Mouse (Mus musculus) bone marrow, adult 2 months (tissue): ENCODE data around the gene Ppt1.

ENCODE experiments used
- CTCF ChIP-seq: fragments of 200-500 bp; IDR thresholded peaks from 2 replicates; pipeline ENCODE4 v1.5.1; 2011; ENCODE audit warnings: low read length, control low read depth; ENCODE audit not compliant: control insufficient read depth, insufficient read depth
- POLR2A ChIP-seq: fragments of 200-500 bp; IDR thresholded peaks from 2 replicates; pipeline ENCODE4 v1.6.1; 2011; ENCODE audit warnings: low read depth, mild to moderate bottlenecking, control low read depth, low read length, borderline replicate concordance; ENCODE audit not compliant: control insufficient read depth

GRCm38 (mm10) chr4:122885768-122886578, 49.9 kb downstream of the Ppt1 start, which contains the start of gene Cap1:
- TF ChIP-seq CTCF = no peak
- TF ChIP-seq POLR2A = peak; percentile 83
